Mouse (Mus musculus) ES-E14 (cell line): ENCODE data around the gene Bad.

Experiments
- CHD2 ChIP-seq: IDR thresholded peaks from 2 replicates; pipeline ENCODE4 v1.6.1; 2014; ENCODE audit warnings: mild to moderate bottlenecking, low read depth, low read length, inconsistent platforms
- HCFC1 ChIP-seq: IDR thresholded peaks from 2 replicates; pipeline ENCODE4 v1.6.1; 2012; ENCODE audit warnings: low read length, inconsistent platforms, borderline replicate concordance; ENCODE audit not compliant: insufficient read depth
- MAFK ChIP-seq: IDR thresholded peaks from 2 replicates; pipeline ENCODE4 v1.6.1; 2014; ENCODE audit warnings: mild to moderate bottlenecking, low read depth, low read length, inconsistent platforms; ENCODE audit not compliant: insufficient read depth
- ZC3H11A ChIP-seq: IDR thresholded peaks from 2 replicates; pipeline ENCODE4 v1.6.1; 2012; ENCODE audit warnings: low read depth, mild to moderate bottlenecking, inconsistent platforms, low read length, borderline replicate concordance

DNA sequence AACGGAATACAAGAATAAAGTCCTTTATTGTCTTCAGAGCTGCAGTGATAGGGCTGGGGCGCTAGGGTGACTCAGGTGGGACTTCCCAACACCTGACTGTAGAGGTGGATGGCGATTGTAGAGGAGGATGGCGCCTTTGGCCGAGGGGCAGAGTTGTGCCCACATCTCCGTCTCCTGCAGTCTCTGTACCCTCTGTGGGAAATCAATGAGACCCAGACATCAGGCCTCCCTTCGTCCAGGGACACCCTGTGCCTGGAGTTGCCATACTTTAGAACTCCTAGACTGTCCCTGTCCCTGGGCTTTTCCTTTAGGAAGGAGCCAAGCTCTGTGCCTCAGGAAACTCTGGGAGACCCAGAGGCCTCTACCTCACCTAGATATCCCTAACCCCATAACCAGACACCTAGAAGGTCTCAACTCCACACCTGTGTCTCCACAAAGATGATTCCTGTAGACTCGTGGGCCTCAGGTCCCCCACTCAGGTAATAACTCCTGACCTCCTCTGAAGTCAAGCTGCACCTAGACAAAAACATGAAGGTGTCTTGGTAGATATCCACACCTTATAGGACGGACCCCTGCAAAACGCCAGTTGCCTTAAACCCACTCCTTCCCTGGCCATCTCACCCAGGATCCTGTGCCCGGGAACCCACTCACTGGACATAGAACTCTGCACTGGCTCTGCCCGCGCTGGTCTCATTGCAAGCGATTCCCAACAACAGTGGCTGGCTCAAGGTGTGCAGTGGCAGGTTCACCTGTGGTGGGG is 51.5 kb downstream of the Bad start:
- TF ChIP-seq ZC3H11A (no peak), CHD2 (no peak), MAFK (no peak), HCFC1 (no peak)
